Mouse (Mus musculus) E14TG2a.4 (cell line): ENCODE measurements around the gene Btnl10.

Experiments
- CTCF ChIP-seq: conservative IDR thresholded peaks from 2 replicates; pipeline ENCODE4 v1.5.1; 2014; ENCODE audit warnings: low read length
- POU5F1 ChIP-seq: IDR thresholded peaks from 2 replicates; pipeline ENCODE4 v1.6.1; 2014; ENCODE audit warnings: low read length, borderline replicate concordance

- TF ChIP-seq CTCF (no peak), POU5F1 (no peak)
Measured at GRCm38 (mm10) chr11:58929641-58930040, 11.9 kb downstream of the Btnl10 start.
